Mouse (Mus musculus) layer of hippocampus, adult 9-10 months (tissue): ENCODE measurements at regions not wholly inside any gene's neighbourhood (a gene's known extent, or its start where the extent isn't known, plus 50 kb on each side); places are given as distances from the start of the nearest gene placed in this dataset.

ENCODE experiments used
- DNase-seq: peaks from one replicate; pipeline ENCODE4 v3.0.0; 2022; ENCODE audit warnings: low spot score

GRCm38 (mm10) chr15:62130530-62130929 lies 1207.7 kb upstream of the A1bg start:
- DNase-seq, result no peak

DNA sequence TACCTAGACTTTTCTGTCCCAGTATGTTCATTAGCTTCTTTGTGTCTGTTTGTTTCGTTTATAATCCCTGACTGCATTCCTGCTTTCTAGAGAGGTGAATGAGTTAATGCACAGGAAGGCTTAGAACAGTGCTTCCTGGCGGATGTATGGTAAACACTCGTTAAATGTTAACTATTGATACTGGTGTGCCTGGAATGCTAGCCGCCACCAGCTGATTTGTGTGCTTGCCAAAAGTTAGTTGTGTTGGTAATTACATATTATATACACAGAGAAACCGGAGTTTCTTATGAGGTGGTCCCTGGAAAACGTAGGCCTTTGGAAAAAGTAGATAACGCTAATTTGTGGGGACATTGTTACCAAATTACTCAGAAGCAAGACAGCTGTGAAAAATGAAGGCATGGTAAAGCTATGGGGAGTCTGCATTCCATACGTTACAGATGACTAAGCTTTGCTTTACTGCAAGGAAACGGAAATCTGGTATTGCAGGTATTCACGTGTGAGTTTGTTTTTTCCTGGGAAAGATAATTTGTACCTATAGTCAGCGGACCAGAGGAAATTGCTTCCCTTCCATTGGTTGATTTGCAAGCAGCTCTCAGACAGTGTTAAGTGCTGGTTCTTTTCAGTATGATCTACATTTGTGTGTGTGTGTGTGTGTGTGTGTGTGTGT lies 1205.9 kb upstream of the A1bg start:
- no peak for DNase-seq

DNA sequence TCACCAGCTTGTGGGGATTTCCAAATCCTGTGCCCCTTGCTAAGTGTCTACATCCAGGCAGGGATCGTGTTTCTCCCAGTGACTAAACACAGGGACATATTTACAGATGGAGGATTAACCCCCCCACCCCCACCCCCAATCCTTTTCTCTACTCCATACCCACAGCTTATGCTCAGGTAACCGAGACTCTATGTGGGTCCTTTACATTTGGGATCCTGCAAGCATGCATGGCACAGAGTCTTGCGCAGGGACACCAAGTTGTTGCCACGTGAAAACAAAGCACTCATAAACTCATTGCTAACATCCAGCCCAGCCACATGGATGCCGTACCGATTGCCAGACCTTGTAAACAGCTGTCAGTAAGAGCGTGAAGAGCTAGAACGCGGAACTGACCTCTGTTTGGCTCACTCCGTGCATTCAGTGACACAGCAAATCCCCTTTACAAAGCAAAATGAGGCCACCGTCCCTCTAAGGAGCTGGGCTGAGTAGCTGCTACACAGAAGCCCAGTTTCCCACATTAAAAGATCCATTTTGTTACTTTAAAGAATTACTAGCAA lies 1204.9 kb upstream of the A1bg start:
- DNase-seq, result no peak

- DNase-seq, result no peak
These were observed 1202.9 kb upstream of the A1bg start for GRCm38 (mm10) chr15:62125718-62126117.

- no peak for DNase-seq
These were observed 1200.9 kb upstream of the A1bg start for GRCm38 (mm10) chr15:62123756-62124155.

DNA sequence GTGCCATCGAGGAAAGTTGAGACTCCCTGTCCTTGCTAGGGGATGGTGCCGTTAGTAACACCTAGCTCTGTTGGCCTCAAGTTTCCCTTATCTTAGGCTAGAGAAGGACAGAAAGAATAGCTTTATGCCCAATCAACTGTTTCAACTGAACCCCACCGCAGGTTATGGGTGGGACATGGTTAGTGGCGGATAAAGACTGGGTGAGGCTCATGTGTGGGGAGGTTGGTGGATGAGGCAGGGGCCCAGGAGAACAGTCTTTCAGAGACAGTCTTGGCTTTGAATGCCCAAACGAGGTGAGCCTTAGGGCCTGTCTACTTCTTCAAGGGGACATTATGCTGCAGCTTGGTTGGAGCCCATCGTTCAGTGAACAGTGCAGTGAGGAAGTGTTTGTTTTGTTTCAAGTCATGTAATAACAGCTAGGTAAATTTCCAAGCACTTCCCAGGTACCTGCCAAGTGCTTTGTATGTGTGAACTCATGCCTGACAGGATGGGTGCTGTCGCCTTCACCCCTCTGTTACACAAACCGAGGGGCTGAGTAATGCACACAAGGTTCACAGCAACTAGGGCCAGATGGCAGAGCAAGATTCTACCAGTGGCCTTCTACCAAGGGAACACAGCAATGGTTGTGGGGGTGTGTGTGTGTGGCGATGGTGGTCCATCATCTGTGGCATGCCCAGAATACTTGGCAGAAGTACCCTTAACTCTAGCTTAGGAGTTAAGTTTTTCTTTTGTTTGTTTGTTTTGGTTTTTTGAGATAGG lies 1199.6 kb upstream of the A1bg start:
- DNase-seq, result no peak

- no peak for DNase-seq
These were observed 1198.9 kb upstream of the A1bg start for GRCm38 (mm10) chr15:62121696-62122095.

DNA sequence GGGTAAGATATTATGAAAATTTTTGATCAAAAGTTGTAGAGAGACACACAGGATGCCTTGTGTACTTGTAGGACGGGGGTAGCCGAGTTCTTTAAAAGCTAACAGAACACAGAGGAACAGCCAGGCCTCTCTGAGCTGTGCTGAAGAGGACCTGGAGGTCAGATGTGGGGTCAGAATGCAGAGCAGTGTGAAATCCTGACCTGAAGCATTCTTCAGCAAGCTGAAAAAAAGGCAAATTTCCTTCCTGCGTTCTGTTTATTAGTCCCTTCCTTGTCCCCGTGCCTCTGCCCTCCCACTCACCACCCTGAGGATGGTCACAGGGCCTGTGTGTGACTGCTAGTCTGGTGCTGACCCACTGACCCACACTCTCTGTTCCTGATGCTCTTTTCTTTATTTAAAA lies 1197.9 kb upstream of the A1bg start:
- no peak for DNase-seq

GRCm38 (mm10) chr15:62118997-62119396 lies 1196.2 kb upstream of the A1bg start:
- DNase-seq, result no peak

DNA sequence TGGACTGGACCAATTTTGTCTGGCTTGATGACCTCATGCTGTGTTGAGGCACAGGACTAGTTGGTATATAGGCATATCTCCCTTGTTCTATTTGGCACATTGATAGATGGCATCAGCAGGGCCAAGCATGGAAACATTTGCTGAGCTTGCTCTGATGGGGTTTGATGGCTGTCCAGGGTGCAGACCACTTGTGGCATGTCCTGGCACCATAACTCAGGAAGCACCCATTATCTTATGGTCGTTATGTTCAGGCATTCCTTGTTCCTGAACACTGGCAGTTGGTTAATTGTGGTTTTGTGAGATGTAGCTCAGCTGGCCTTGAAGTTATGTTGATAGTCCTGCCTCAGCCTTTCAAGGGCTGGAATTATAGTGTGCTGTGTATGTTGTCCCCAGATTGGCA lies 1193.4 kb upstream of the A1bg start:
- DNase-seq, result no peak

DNA sequence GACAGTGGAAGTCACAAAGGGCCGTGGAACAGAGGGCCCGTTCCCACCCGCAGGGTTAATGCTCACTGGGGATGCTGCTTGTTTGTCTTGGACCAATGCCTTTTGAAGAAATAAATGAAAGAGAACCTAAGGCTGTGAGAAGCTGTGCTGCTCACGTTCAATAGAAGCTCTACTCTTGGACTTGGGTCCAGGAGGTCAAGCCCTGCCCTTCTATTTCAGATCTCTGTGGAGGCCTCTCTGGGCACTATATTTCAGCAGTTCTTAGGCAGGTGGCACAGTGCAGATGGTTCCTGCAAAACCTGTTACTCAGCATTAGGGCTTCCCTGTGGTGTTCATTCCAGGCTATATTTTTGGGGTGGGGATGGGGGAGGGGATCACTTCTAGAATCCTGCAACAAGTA lies 1192.0 kb upstream of the A1bg start:
- DNase-seq, result no peak

GRCm38 (mm10) chr15:62112151-62112550 lies 1189.3 kb upstream of the A1bg start:
- DNase-seq, result no peak

DNA sequence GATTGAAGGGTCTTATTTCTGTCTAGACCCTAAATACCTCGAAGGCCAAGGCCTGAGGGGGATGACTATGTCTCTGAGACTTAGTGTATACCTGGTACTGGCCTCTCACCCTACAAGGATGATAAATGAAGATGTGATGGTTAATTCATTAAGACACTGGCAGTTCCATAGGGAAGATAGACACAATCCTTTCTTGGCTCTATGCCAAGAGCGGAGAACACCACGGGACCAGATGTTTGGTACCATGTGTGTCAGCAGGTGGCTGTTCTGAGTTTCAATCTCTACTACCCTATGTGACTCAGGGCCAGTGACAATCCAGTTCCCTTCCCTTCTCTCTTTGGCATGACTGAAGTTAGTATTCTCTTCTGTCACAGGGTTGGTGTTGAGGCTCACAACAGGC lies 1185.2 kb upstream of the A1bg start:
- no peak for DNase-seq

GRCm38 (mm10) chr15:62106518-62106975 lies 1183.7 kb upstream of the A1bg start:
- peak; percentile 59 for DNase-seq

DNA sequence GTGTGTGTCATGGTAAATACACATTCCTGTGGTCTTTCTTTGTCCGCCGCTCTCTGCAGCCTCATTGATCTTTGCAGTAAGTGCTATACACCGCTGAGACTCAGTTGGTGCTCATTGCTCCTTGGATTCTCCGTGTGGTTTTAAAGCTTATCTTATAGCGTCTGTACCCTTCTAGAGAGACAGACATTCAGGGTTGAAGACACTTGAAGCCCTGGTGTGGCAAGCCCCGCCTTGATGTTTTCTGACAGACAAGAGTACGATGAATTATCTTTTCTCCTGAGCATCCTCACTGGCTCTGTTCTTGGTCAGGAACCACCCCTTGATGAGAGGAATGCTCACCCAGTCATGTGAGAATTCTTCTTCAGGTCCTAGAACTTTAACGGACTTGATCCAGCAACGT lies 1182.7 kb upstream of the A1bg start:
- DNase-seq, result no peak

DNA sequence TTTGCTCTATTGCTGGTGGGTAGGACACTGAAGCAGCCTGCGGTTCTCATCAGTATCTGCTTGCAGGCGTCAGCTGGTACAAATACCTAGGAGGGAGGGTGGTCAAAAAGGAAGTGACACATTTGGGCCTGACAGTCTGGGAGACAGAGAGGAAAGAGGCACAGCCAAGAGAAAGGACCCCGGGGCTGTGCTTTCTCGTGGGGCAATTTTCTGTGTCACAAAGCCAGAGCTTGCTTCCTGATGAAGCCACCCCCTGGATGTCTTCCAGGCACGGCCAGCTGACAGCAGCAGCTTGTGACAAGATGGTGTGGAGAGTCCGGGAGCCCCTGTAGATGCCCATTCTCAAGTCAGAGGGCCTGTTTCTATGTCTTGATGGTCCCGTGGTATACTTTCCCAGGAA lies 1181.8 kb upstream of the A1bg start:
- no peak for DNase-seq

DNA sequence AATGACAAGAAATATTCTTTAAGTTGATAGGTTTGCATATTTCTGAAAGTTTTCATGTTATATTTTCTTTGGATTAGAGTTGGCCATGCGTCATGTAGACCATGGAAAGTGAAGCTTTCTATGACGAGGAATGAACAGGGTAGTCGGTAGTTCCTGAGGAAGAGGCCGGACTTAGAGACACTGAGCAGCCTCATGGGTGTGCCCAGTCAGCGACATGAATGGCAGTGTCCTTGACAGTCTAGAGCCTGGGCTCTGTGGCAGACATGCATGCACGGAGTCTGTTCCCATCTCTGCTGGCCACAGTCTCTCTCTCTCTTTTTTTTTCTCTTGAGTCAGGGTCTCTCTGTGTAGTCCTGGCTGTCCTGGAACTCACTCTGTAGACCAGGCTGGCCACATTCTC lies 1176.9 kb upstream of the A1bg start:
- DNase-seq, result no peak

GRCm38 (mm10) chr15:62098791-62099660 lies 1176.2 kb upstream of the A1bg start:
- no peak for DNase-seq

- DNase-seq, result no peak
These were observed 1174.0 kb upstream of the A1bg start for GRCm38 (mm10) chr15:62096778-62097177.

DNA sequence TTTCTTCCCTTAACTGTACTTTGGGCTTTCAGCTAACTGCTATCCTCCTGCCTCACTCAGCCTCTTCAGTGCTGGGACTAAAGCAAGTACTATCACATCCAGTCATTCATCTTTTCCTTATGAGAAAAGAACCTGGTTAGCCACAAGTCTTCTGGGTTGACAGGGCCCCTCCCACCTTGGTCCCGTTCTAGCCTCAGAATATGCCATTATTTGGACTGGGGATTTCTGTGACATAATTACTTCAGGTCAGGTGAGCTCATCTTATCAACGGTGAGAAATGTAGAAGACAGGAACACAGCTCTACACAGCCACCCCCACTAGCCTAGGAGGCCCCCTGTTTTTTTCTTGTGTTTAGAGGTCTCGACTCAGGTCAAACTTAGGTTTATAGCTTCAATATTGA lies 1172.4 kb upstream of the A1bg start:
- DNase-seq, result no peak

DNA sequence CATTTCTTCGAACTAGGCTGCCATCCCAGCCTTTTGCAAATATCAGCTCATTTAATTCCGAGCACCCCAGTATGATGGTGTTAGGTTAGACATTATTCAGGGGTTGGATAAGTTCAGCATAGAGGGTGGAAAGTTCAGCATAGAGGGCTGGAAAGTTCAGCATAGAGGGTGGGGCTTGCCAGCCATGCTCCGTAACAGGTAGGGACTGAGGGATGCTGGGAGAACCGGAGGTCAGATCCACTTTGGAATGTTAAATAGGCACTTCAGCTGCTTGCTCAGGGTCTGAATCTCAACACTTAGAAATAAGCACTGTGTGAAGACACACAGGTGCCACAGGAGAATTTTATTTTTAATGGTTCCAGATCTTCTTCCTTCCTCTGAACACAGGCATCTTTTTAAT lies 1170.9 kb upstream of the A1bg start:
- DNase-seq, result no peak

GRCm38 (mm10) chr15:62092671-62093185 lies 1169.9 kb upstream of the A1bg start:
- DNase-seq, result no peak
